In the genomic region with DNA sequence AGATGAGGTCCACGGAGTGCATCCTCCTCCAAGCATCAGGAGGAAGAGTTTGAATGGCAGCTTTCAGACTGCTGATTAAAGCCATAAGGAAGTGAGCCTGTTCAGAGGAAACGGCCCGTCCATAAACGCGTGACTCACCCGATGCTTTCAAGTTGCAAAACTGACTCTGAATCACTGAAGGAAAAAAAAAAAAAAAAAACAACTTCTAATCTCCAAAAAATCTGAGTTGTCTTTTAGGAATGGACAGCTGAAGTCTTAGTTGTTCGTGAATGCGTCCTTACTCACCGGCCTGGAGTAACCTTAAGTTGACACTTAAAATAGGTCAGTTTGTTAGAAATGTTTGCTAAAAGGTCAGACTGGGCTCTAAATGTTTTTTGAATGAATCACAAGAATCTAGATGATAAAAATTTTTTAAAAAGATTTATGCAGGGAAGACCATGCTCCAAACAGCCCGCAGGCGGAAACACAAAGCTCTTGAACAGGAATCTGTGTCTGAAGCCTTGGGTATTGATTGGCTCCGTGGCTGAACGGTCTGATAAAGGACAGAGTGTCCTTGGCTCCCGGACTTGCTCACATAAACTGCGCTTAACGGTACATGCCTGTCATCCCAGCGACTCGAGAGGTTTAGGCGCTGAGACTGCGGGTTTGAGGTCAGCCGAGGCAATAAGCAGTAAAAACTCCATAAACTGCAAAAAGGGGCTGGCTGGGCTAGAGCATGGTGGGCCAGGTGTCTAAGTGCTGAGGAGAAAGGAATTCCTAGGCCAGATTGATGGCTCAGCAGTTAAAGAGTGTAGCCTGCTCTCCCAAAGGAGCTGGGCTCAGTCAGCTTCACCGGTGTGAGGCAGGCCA, we compare ENCODE assay signal across 9 mouse cellular contexts. TPM values are rescaled to one million over a fixed set of nuclear protein-coding genes. Genes with fewer than 3 reads are reported as not detected.
A peak's percentile ranks its signal among the peaks of the same experiment; 100 is the strongest.
DNase-seq lines count a peak whose midpoint lies in the region; ATAC-seq and TF ChIP-seq lines count a peak whose summit lies in the region.
"Had no signal": no experiment of that assay in that cellular context is flagged by ENCODE, and none has a peak within 500 bp of the region (broad histone marks: within the 10 kb centered on the region; RNA-seq: fewer than 3 reads in every experiment).

No protein-coding gene starts in this region.

- TF ChIP-seq CTCF in embryonic fibroblast, embryonic 13.5 days (IDR thresholded peaks at IDR 0.05; ENCODE audit: borderline replicate concordance, insufficient read depth, low read length), result no peak
- no peak for TF ChIP-seq CTCF in thymus, adult 2 months (IDR thresholded peaks at IDR 0.05; ENCODE audit: borderline replicate concordance, control insufficient read depth, extremely low read depth, insufficient read depth, low read length, poor library complexity)

- ATAC-seq in kidney, embryonic 14.5 days (ENCODE audit: low FRiP score, low TSS enrichment), result peak; percentile 34; the same call in 1 of the 2 replicates
- ATAC-seq in megakaryocyte, adult 5-6 weeks (ENCODE audit: poor library complexity, severe bottlenecking), result peak; percentile 84
- ATAC-seq in erythroid progenitor cell, adult 5-6 weeks (replicated peaks; ENCODE audit: low FRiP score, poor library complexity, severe bottlenecking), result no peak

- 19% methylated on average over 22 of the region's 22 CpGs for WGBS in kidney, embryonic 14.5 days
- 30% methylated on average over 22 of the region's 22 CpGs for WGBS in thymus, adult 2 months

- H3K27ac ChIP-seq in ES-E14 (ENCODE audit: insufficient read depth, low read depth, low read length, poor library complexity, severe bottlenecking), result no peak overlapping the region
- H3K27ac ChIP-seq in embryonic fibroblast, embryonic 13.5 days (ENCODE audit: insufficient read depth, low read length), result peak overlapping the region; percentile 92
- H3K27ac ChIP-seq in kidney, embryonic 14.5 days (ENCODE audit: low read depth, low read length), result peak overlapping the region; percentile 73; the same call in 1 of the 2 replicates
- no peak overlapping the region; the same call in 1 of the 2 replicates for H3K27ac ChIP-seq in thymus, adult 2 months (ENCODE audit: control insufficient read depth, insufficient read depth, low read length)

- peak overlapping the region; percentile 21 for H3K4me2 ChIP-seq in kidney, embryonic 14.5 days (replicated peaks; ENCODE audit: low read depth, low read length)
- H3K4me2 ChIP-seq: hindbrain, embryonic 15.5 days had no signal

- DNase-seq in 3T3-L1 (ENCODE audit: low read depth, low spot score) (peak; percentile 96), ES-E14 (ENCODE audit: low read depth, low spot score) (no peak)
- no peak for DNase-seq in frontal cortex, postnatal 36 days (ENCODE audit: low spot score in 2 of 2)
- no peak for DNase-seq in thymus, adult 2 months

- peaks cover 0 to 12% of the 10 kb centered on the region in 2 experiments; a peak in 2 of 4 replicates for H3K4me1 ChIP-seq in ES-E14 (ENCODE audit: control insufficient read depth in 2 of 2, insufficient read depth in 2 of 2, low read length in 2 of 2, poor library complexity in 1 of 2)
- H3K4me1 ChIP-seq in embryonic fibroblast, embryonic 13.5 days (ENCODE audit: control insufficient read depth, insufficient read depth, low read length), result peaks cover 24% of the 10 kb centered on the region
- peaks cover 25% of the 10 kb centered on the region for H3K4me1 ChIP-seq in kidney, embryonic 14.5 days (ENCODE audit: control insufficient read depth, insufficient read depth, low read length)
- H3K4me1 ChIP-seq in thymus, adult 2 months (replicated peaks; ENCODE audit: control insufficient read depth, insufficient read depth, low read length), result peaks cover 2% of the 10 kb centered on the region; the same call in 1 of the 2 replicates

- no peaks in the 10 kb centered on the region for H3K36me3 ChIP-seq in ES-E14 (ENCODE audit: control insufficient read depth, insufficient read depth, low read length, poor library complexity, severe bottlenecking)
- no peaks in the 10 kb centered on the region for H3K36me3 ChIP-seq in kidney, embryonic 14.5 days (ENCODE audit: control insufficient read depth, insufficient read depth, low read length)
- H3K36me3 ChIP-seq in thymus, adult 2 months (ENCODE audit: control insufficient read depth, insufficient read depth, low read length), result no peaks in the 10 kb centered on the region
- H3K36me3 ChIP-seq: hindbrain, embryonic 15.5 days had no signal

- H3K27me3 ChIP-seq in kidney, embryonic 14.5 days (ENCODE audit: control insufficient read depth, insufficient read depth, low read length), result no peaks in the 10 kb centered on the region
- no peaks in the 10 kb centered on the region for H3K27me3 ChIP-seq in thymus, adult 2 months (ENCODE audit: control insufficient read depth, insufficient read depth, low read length)
- H3K27me3 ChIP-seq: hindbrain, embryonic 15.5 days had no signal

- no peak overlapping the region; a peak in 1 of 4 replicates for H3K4me3 ChIP-seq in ES-E14 (ENCODE audit: insufficient read depth in 1 of 2, low read depth in 1 of 2, low read length in 2 of 2, poor library complexity in 1 of 2, severe bottlenecking in 1 of 2)
- H3K4me3 ChIP-seq in embryonic fibroblast, embryonic 13.5 days (ENCODE audit: insufficient read depth, low read length), result no peak overlapping the region
- H3K4me3 ChIP-seq in kidney, embryonic 14.5 days (ENCODE audit: low read length), result no peak overlapping the region
- H3K4me3 ChIP-seq in thymus, adult 2 months (ENCODE audit: control insufficient read depth, insufficient read depth, low read length), result no peak overlapping the region
- H3K4me3 ChIP-seq: hindbrain, embryonic 15.5 days had no signal

- no peak overlapping the region for H3K9ac ChIP-seq in ES-E14 (ENCODE audit: insufficient read depth, low read depth, low read length, poor library complexity, severe bottlenecking)
- H3K9ac ChIP-seq in kidney, embryonic 14.5 days (ENCODE audit: low read depth, low read length), result no peak overlapping the region
- H3K9ac ChIP-seq: hindbrain, embryonic 15.5 days had no signal

- TF ChIP-seq POLR2A in embryonic fibroblast, embryonic 13.5 days (IDR thresholded peaks at IDR 0.05; ENCODE audit: low read depth, low read length), result no peak
- no peak for TF ChIP-seq POLR2A in thymus, adult 2 months (IDR thresholded peaks at IDR 0.05; ENCODE audit: control insufficient read depth, extremely low read depth, insufficient read depth, low read length, poor library complexity)

- H3K9me3 ChIP-seq in ES-E14 (ENCODE audit: control insufficient read depth, insufficient read depth, low read depth, low read length), result no peaks in the 10 kb centered on the region
- H3K9me3 ChIP-seq in kidney, embryonic 14.5 days (ENCODE audit: control insufficient read depth, low read length), result no peaks in the 10 kb centered on the region
- H3K9me3 ChIP-seq: hindbrain, embryonic 15.5 days had no signal

- in situ Hi-C loops in ES-E14 (cut with MboI; ENCODE audit: low sequenced_read_pairs in 2 of 2, unreplicated experiment in 2 of 2), result no loop called here

TF ChIP-seq in ES-E14, 5 proteins besides CTCF, POLR2A, EP300 and RAD21:
- peak; percentile 62; the same call in 1 of the 2 replicates for TF ChIP-seq MAFK (IDR thresholded peaks at IDR 0.05; ENCODE audit: insufficient read depth, low read depth, low read length)
- no peak for TF ChIP-seq HCFC1 (IDR thresholded peaks at IDR 0.05; ENCODE audit: borderline replicate concordance, insufficient read depth, low read length)
- TF ChIP-seq CHD2 (IDR thresholded peaks at IDR 0.05; ENCODE audit: low read depth, low read length), result no peak
- TF ChIP-seq ZNF384 (IDR thresholded peaks at IDR 0.05; ENCODE audit: low read depth, low read length), result peak; percentile 53; the same call in 1 of the 2 replicates
- TF ChIP-seq ZC3H11A (IDR thresholded peaks at IDR 0.05; ENCODE audit: borderline replicate concordance, low read depth, low read length), result no peak

RNA-seq across cellular contexts. Expression of a gene that starts 53.9 kb away (rescaled TPM):
- 22.8 and 38.0 TPM in 2 replicates for total RNA-seq in ES-E14 (2012; rRNA removed)
- polyA plus RNA-seq in embryonic fibroblast, embryonic 13.5 days (2011; ENCODE audit: insufficient read length, low read depth, missing spikeins), result 83.1 and 105 TPM in 2 replicates
- polyA plus RNA-seq in kidney, embryonic 14.5 days (2014; fragmentation: Nextera tagmentation; extraction: Ambion mirVana), result 22.0 and 34.3 TPM in 2 replicates
- 1.8 and 3.7 TPM in 2 replicates for total RNA-seq in megakaryocyte, adult 5-6 weeks (2015)
- 2.3 and 3.4 TPM in 2 replicates for total RNA-seq in megakaryocyte, adult 5-6 weeks (2017)
- polyA plus RNA-seq in thymus, adult 2 months (2012; rRNA removed), result 12.4 and 17.2 TPM in 2 replicates
- 1.1 and 2.9 TPM in 2 replicates for total RNA-seq in erythroid progenitor cell, adult 5-6 weeks (2015; ENCODE audit: low replicate concordance)
- total RNA-seq in erythroid progenitor cell, adult 5-6 weeks (2017; ENCODE audit: low replicate concordance), result 1.7 TPM in 1 of 2 replicates, not detected in the other

Comparison
In these comparisons a context has a peak if more than half of its experiments do, and no peak if none do; other contexts are left out.
1. H3K27ac ChIP-seq: peak in embryonic fibroblast, embryonic 13.5 days (single experiment) and kidney, embryonic 14.5 days (single experiment); none in ES-E14 (single experiment) and thymus, adult 2 months (single experiment).